Mouse (Mus musculus) MEL (cell line): ENCODE measurements around the gene Cox7b. TPM values are rescaled to one million over a fixed set of nuclear protein-coding genes. Genes with fewer than 3 reads are reported as not detected.
A peak's percentile ranks its signal among the peaks of the same experiment; 100 is the strongest.

Source experiments
- DNase-seq: peaks from one replicate; pipeline ENCODE4 v3.0.0; 2011; ENCODE audit warnings: low read depth, low spot score
- H3K27ac ChIP-seq: 2 replicates; pipeline ENCODE4 v1.5.1; 2012; ENCODE audit warnings: low read depth, mild to moderate bottlenecking, control low read depth, low read length, moderate library complexity; ENCODE audit not compliant: control insufficient read depth
- H3K27me3 ChIP-seq, 2 experiments: fragments of 150-350 bp in 1 of 2; sonication (generic) in 1 of 2; 2 replicates each; pipeline ENCODE4 v1.6.1; 2012; ENCODE audit warnings: low read length in 2 of 2, mild to moderate bottlenecking in 2 of 2, improper control_type of control experiment in 1 of 2, moderate library complexity in 1 of 2; ENCODE audit not compliant: insufficient read depth in 2 of 2, control insufficient read depth in 1 of 2
- H3K36me3 ChIP-seq, 2 experiments: 2 replicates each; pipeline ENCODE4 v1.6.1; 2012 to 2014; ENCODE audit warnings: low read length in 2 of 2, improper control_type of control experiment in 1 of 2, inconsistent platforms in 1 of 2, mild to moderate bottlenecking in 1 of 2; ENCODE audit not compliant: insufficient read depth in 2 of 2, control insufficient read depth in 1 of 2
- H3K4me1 ChIP-seq, 2 experiments: fragments of 150-350 bp in 1 of 2; sonication (generic) in 1 of 2; 2 replicates each; pipeline ENCODE4 v1.6.1; 2012; ENCODE audit warnings: low read length in 2 of 2, improper control_type of control experiment in 1 of 2, mild to moderate bottlenecking in 1 of 2; ENCODE audit not compliant: insufficient read depth in 2 of 2, control insufficient read depth in 1 of 2
- H3K4me3 ChIP-seq, 2 experiments: fragments of 150-350 bp in 1 of 2; sonication (generic) in 1 of 2; 2 replicates each; pipeline ENCODE4 v1.5.1; 2012; ENCODE audit warnings: low read depth in 2 of 2, low read length in 2 of 2, mild to moderate bottlenecking in 2 of 2, moderate library complexity in 2 of 2, control low read depth in 1 of 2, improper control_type of control experiment in 1 of 2; ENCODE audit not compliant: control insufficient read depth in 1 of 2, insufficient read depth in 1 of 2
- H3K79me2 ChIP-seq: 2 replicates; pipeline ENCODE4 v1.6.1; 2012; ENCODE audit warnings: mild to moderate bottlenecking, low read length, moderate library complexity; ENCODE audit not compliant: control insufficient read depth, poor library complexity, insufficient read depth
- H3K9ac ChIP-seq: 2 replicates; pipeline ENCODE4 v1.6.1; 2012; ENCODE audit warnings: low read depth, mild to moderate bottlenecking, control low read depth, low read length, moderate library complexity; ENCODE audit not compliant: control insufficient read depth, poor library complexity, severe bottlenecking
- H3K9me3 ChIP-seq: fragments of 150-350 bp; sonication (generic); replicated peaks from 2 replicates; pipeline ENCODE4 v1.6.1; 2012; ENCODE audit warnings: mild to moderate bottlenecking, low read length, improper control_type of control experiment, moderate library complexity; ENCODE audit not compliant: insufficient read depth
- CHD1 ChIP-seq: IDR thresholded peaks from 2 replicates; pipeline ENCODE4 v1.6.1; 2012; ENCODE audit warnings: low read depth, mild to moderate bottlenecking, inconsistent platforms, low read length, improper control_type of control experiment
- CHD2 ChIP-seq: IDR thresholded peaks from 2 replicates; pipeline ENCODE4 v1.6.1; 2011; ENCODE audit warnings: low read length, improper control_type of control experiment
- CTCF ChIP-seq, 3 experiments: IDR thresholded peaks in 2 of 3; conservative IDR thresholded peaks in 1 of 3; 2 replicates each; pipeline ENCODE4 v1.5.1; 2011 to 2012; ENCODE audit warnings: low read length in 3 of 3, low read depth in 2 of 3, mild to moderate bottlenecking in 2 of 3, improper control_type of control experiment in 1 of 3, inconsistent platforms in 1 of 3, mixed read lengths in 1 of 3, moderate library complexity in 1 of 3; ENCODE audit not compliant: control insufficient read depth in 1 of 3, insufficient read depth in 1 of 3, poor library complexity in 1 of 3, severe bottlenecking in 1 of 3
- ELF1 ChIP-seq: IDR thresholded peaks from 2 replicates; pipeline ENCODE4 v1.6.1; 2014; ENCODE audit warnings: low read depth, mild to moderate bottlenecking, inconsistent platforms, low read length, improper control_type of control experiment, moderate library complexity
- GABPA ChIP-seq: IDR thresholded peaks from 2 replicates; pipeline ENCODE4 v1.6.1; 2012; ENCODE audit warnings: low read depth, mild to moderate bottlenecking, inconsistent platforms, low read length, improper control_type of control experiment, moderate library complexity
- GATA1 ChIP-seq: IDR thresholded peaks from 2 replicates; pipeline ENCODE4 v1.6.1; 2011; ENCODE audit warnings: low read depth, low read length, improper control_type of control experiment
- HCFC1 ChIP-seq: IDR thresholded peaks from 2 replicates; pipeline ENCODE4 v1.6.1; 2012; ENCODE audit warnings: low read depth, mild to moderate bottlenecking, inconsistent platforms, low read length, improper control_type of control experiment, moderate library complexity
- JUND ChIP-seq: IDR thresholded peaks from 2 replicates; pipeline ENCODE4 v1.6.1; 2011; ENCODE audit warnings: low read depth, mild to moderate bottlenecking, improper control_type of control experiment, low read length
- KAT2A ChIP-seq: conservative IDR thresholded peaks from 2 replicates; pipeline ENCODE4 v1.6.1; 2012; ENCODE audit warnings: low read depth, low read length, improper control_type of control experiment, inconsistent platforms
- MAFK ChIP-seq: IDR thresholded peaks from 2 replicates; pipeline ENCODE4 v1.6.1; 2011; ENCODE audit warnings: low read depth, mild to moderate bottlenecking, low read length, improper control_type of control experiment, borderline replicate concordance
- MAZ ChIP-seq: IDR thresholded peaks from 2 replicates; pipeline ENCODE4 v1.6.1; 2012; ENCODE audit warnings: low read depth, mild to moderate bottlenecking, inconsistent platforms, low read length, improper control_type of control experiment
- MEF2A ChIP-seq: IDR thresholded peaks from 2 replicates; pipeline ENCODE4 v1.6.1; 2014; ENCODE audit warnings: low read depth, mild to moderate bottlenecking, inconsistent platforms, low read length, improper control_type of control experiment; ENCODE audit not compliant: poor library complexity, insufficient replicate concordance, severe bottlenecking; ENCODE audit errors: extremely low read depth
- MXI1 ChIP-seq: IDR thresholded peaks from 2 replicates; pipeline ENCODE4 v1.6.1; 2011; ENCODE audit warnings: mild to moderate bottlenecking, low read depth, low read length, improper control_type of control experiment
- MYB ChIP-seq: IDR thresholded peaks from 2 replicates; pipeline ENCODE4 v1.6.1; 2011; ENCODE audit warnings: mild to moderate bottlenecking, low read depth, low read length, improper control_type of control experiment
- MYC ChIP-seq: IDR thresholded peaks from 2 replicates; pipeline ENCODE4 v1.6.1; 2011; ENCODE audit warnings: low read depth, mild to moderate bottlenecking, low read length, improper control_type of control experiment, moderate library complexity
- NELFE ChIP-seq: IDR thresholded peaks from 2 replicates; pipeline ENCODE4 v1.6.1; 2011; ENCODE audit warnings: low read depth, low read length, improper control_type of control experiment
- NRF1 ChIP-seq: IDR thresholded peaks from 2 replicates; pipeline ENCODE4 v1.6.1; 2014; ENCODE audit warnings: low read depth, mild to moderate bottlenecking, inconsistent platforms, low read length, improper control_type of control experiment, moderate library complexity; ENCODE audit not compliant: poor library complexity, insufficient read depth, severe bottlenecking
- POLR2A ChIP-seq, 2 experiments: IDR thresholded peaks; 2 replicates each; pipeline ENCODE4 v1.6.1; 2011 to 2012; ENCODE audit warnings: low read length in 2 of 2, mild to moderate bottlenecking in 2 of 2, control low read depth in 1 of 2, improper control_type of control experiment in 1 of 2, low read depth in 1 of 2, moderate library complexity in 1 of 2; ENCODE audit not compliant: control insufficient read depth in 1 of 2, insufficient read depth in 1 of 2, poor library complexity in 1 of 2
- POLR2AphosphoS2 ChIP-seq: IDR thresholded peaks from 2 replicates; pipeline ENCODE4 v1.6.1; 2011; ENCODE audit warnings: low read length, improper control_type of control experiment
- RAD21 ChIP-seq: IDR thresholded peaks from 2 replicates; pipeline ENCODE4 v1.6.1; 2011; ENCODE audit warnings: mild to moderate bottlenecking, low read depth, low read length, improper control_type of control experiment
- SIN3A ChIP-seq: IDR thresholded peaks from 2 replicates; pipeline ENCODE4 v1.6.1; 2012; ENCODE audit warnings: low read length, improper control_type of control experiment, inconsistent platforms
- SMC3 ChIP-seq: IDR thresholded peaks from 2 replicates; pipeline ENCODE4 v1.6.1; 2011; ENCODE audit warnings: low read depth, low read length, improper control_type of control experiment
- TBP ChIP-seq: IDR thresholded peaks from 2 replicates; pipeline ENCODE4 v1.8.0; 2011; ENCODE audit warnings: low read depth, low read length, improper control_type of control experiment
- TCF12 ChIP-seq: IDR thresholded peaks from 2 replicates; pipeline ENCODE4 v1.6.1; 2014; ENCODE audit warnings: low read depth, mild to moderate bottlenecking, inconsistent platforms, low read length, improper control_type of control experiment, moderate library complexity
- UBTF ChIP-seq: IDR thresholded peaks from 2 replicates; pipeline ENCODE4 v1.6.1; 2012; ENCODE audit warnings: low read depth, mild to moderate bottlenecking, inconsistent platforms, low read length, improper control_type of control experiment, moderate library complexity, borderline replicate concordance; ENCODE audit not compliant: insufficient read depth
- USF1 ChIP-seq: IDR thresholded peaks from 2 replicates; pipeline ENCODE4 v1.6.1; 2014; ENCODE audit warnings: low read depth, mild to moderate bottlenecking, inconsistent platforms, low read length, improper control_type of control experiment, moderate library complexity
- ZMIZ1 ChIP-seq: IDR thresholded peaks from 2 replicates; pipeline ENCODE4 v1.6.1; 2012; ENCODE audit warnings: low read depth, mild to moderate bottlenecking, inconsistent platforms, low read length, improper control_type of control experiment, moderate library complexity
- ZNF384 ChIP-seq: IDR thresholded peaks from 2 replicates; pipeline ENCODE4 v1.6.1; 2012; ENCODE audit warnings: low read depth, mild to moderate bottlenecking, inconsistent platforms, low read length, improper control_type of control experiment
- polyA plus RNA-seq, 2 experiments: library from polyadenylated mRNA; stranded (reverse) in 1 of 2; unstranded in 1 of 2; fragments of >175 nt in 1 of 2; fragments of >200 nt in 1 of 2; gene quantifications; 2 replicates each; pipeline versions ENCODE4 v1.2.1 to v1.2.4; 2012; ENCODE audit warnings: low replicate concordance in 2 of 2, low read depth in 1 of 2; ENCODE audit not compliant: insufficient read length in 2 of 2, insufficient read depth in 1 of 2, missing spikeins in 1 of 2
- total RNA-seq: library from RNA; depleted of rRNA; stranded (reverse); fragments of 300-350 nt; gene quantifications from 2 replicates; pipeline ENCODE4 v1.2.3, GENCODE M21; 2012

The Cox7b gene
- total and polyA plus RNA-seq, 3 experiments = 245 to 1,065 (median 721) TPM

GRCm38 (mm10) chrX:106017516-106017915 is 2.0 kb downstream of the Cox7b start:
- peaks cover 3 to 6% of the 10 kb centered on the region in 2 experiments; a peak in 2 of 4 replicates for H3K4me1 ChIP-seq
- DNase-seq = no peak
- TF ChIP-seq POLR2A (IDR thresholded peaks at IDR 0.05; ENCODE audit: control insufficient read depth in 1 of 2, insufficient read depth in 1 of 2, low read depth in 1 of 2, low read length in 2 of 2, poor library complexity in 1 of 2) (no peak), TBP (peak; percentile 95)
- TF ChIP-seq, all 39 proteins: peak for 1
- H3K9ac ChIP-seq = no peak overlapping the region; the same call in 1 of the 2 replicates
- no peaks in the 10 kb centered on the region for H3K27me3 ChIP-seq
- peaks cover 9 to 19% of the 10 kb centered on the region in 2 experiments for H3K36me3 ChIP-seq
- peak overlapping the region in 1 of 2 experiments; percentile 75; a peak in 1 of 4 replicates for H3K4me3 ChIP-seq
- no peak overlapping the region for H3K27ac ChIP-seq
- H3K79me2 ChIP-seq = peaks cover 17% of the 10 kb centered on the region
- no peaks in the 10 kb centered on the region for H3K9me3 ChIP-seq

- H3K27ac ChIP-seq = peak within 1 kb of the TSS; percentile 54
- peaks cover 0 to 2% of the 10 kb centered on the region in 2 experiments; a peak in 1 of 4 replicates for H3K4me1 ChIP-seq
- TF ChIP-seq MYB (no peak), JUND (no peak), SMC3 (peak; percentile 93), NELFE (peak; percentile 66), HCFC1 (peak; percentile 73), KAT2A (no peak), SIN3A (peak; percentile 86), CHD2 (no peak), MXI1 (peak; percentile 84), MEF2A (no peak), TCF12 (peak; percentile 28; the same call in 1 of the 2 replicates), USF1 (peak; percentile 90), GABPA (no peak), POLR2AphosphoS2 (0 out of 2 replicates have a peak, but pooled peaks have one; percentile 48), RAD21 (peak; percentile 54), NRF1 (peak; percentile 35; the same call in 1 of the 2 replicates), MAZ (peak; percentile 92), ELF1 (peak; percentile 92), MYC (peak; percentile 87), CTCF (IDR thresholded peaks at IDR 0.05 in 2 of 3, conservative IDR thresholded peaks at IDR 0.05 in 1 of 3; ENCODE audit: control insufficient read depth in 1 of 3, insufficient read depth in 1 of 3, low read depth in 2 of 3, low read length in 3 of 3, poor library complexity in 1 of 3, severe bottlenecking in 1 of 3) (peak in 2 of 3 experiments; percentile 76 to 81; a peak in 5 of 6 replicates), ZMIZ1 (peak; percentile 60), MAFK (no peak), ZNF384 (no peak), UBTF (no peak), CHD1 (no peak), GATA1 (no peak), TBP (peak; percentile 25; the same call in 1 of the 2 replicates)
Observed at GRCm38 (mm10) chrX:106026418-106027342, 11.2 kb downstream of the Cox7b start, which contains the start of gene Atp7a. Atp7a (plus strand) TSS chrX:106027276.

More at GRCm38 (mm10) chrX:106026418-106027342, 11.2 kb downstream of the Cox7b start, which contains the start of gene Atp7a:
- Histone ChIP-seq H3K4me3 (peak within 1 kb of the TSS; percentile 88 to 96), H3K9ac (peak within 1 kb of the TSS; percentile 93), H3K36me3 (no peaks in the 10 kb centered on the region; a peak in 2 of 4 replicates), H3K9me3 (no peaks in the 10 kb centered on the region), H3K79me2 (peaks cover 5% of the 10 kb centered on the region), H3K27me3 (no peaks in the 10 kb centered on the region)
- peak; percentile 93 for DNase-seq
